Mouse (Mus musculus) heart, postnatal 0 days (tissue): ENCODE data around the gene Capza2.

Experiments
- CTCF ChIP-seq: IDR thresholded peaks from 2 replicates; pipeline ENCODE4 v1.5.1; 2016; ENCODE audit warnings: antibody characterized with exemption, control low read depth, low read depth
- EP300 ChIP-seq: IDR thresholded peaks from 2 replicates; pipeline ENCODE4 v1.6.1; 2016; ENCODE audit warnings: antibody characterized with exemption, low read depth

GRCm38 (mm10) chr6:17667813-17668212, 31.8 kb downstream of the Capza2 start:
- TF ChIP-seq EP300 = no peak
- no peak for TF ChIP-seq CTCF
